Mouse (Mus musculus) cortical plate, adult 2 months (tissue): Measurements from ENCODE around the gene Bcl7a.

Experiments used
- CTCF ChIP-seq: fragments of 200-500 bp; IDR thresholded peaks from 2 replicates; pipeline ENCODE4 v1.5.1; 2011; ENCODE audit warnings: mild to moderate bottlenecking, control low read depth, low read length; ENCODE audit not compliant: insufficient read depth; ENCODE audit errors: extremely low read depth
- POLR2A ChIP-seq: fragments of 200-500 bp; IDR thresholded peaks from 2 replicates; pipeline ENCODE4 v1.6.1; 2011; ENCODE audit warnings: mild to moderate bottlenecking, low read length, control low read depth; ENCODE audit not compliant: insufficient read depth; ENCODE audit errors: extremely low read depth

- no peak for TF ChIP-seq POLR2A
- TF ChIP-seq CTCF: no peak
Measured at GRCm38 (mm10) chr5:123412193-123412592, 68.6 kb downstream of the Bcl7a start.
